ENCODE assay signal across 8 mouse cellular contexts in genomic region chr14:34309907-34310233, GRCm38 (mm10). TPM values are rescaled to one million over a fixed set of nuclear protein-coding genes. Genes with fewer than 3 reads are reported as not detected.
A peak's percentile ranks its signal among the peaks of the same experiment; 100 is the strongest.
DNase-seq lines count a peak whose midpoint lies in the region; ATAC-seq and TF ChIP-seq lines count a peak whose summit lies in the region.

No protein-coding gene starts in this region.

- WGBS in heart, embryonic 16.5 days = 9% methylated on average over 5 of the region's 5 CpGs
- 18% methylated on average over 5 of the region's 5 CpGs for WGBS in heart, postnatal 0 days
- WGBS in midbrain, embryonic 10.5 days = 13% methylated on average over 5 of the region's 5 CpGs

- intact Hi-C loops in heart, postnatal 25 days (cut with DNase I) = loop anchor here (5.0 to 10.0 kb wide), 3 partner anchors 38 to 195 kb away; partner anchors contain the start of gene Bmpr1a
- intact Hi-C loops in left cerebral cortex, postnatal 14 days (cut with DNase I) = loop anchor here (5.0 kb wide), 2 partner anchors 52 to 192 kb away; partner anchors contain the start of gene Bmpr1a

- H3K4me3 ChIP-seq in heart, embryonic 16.5 days (ENCODE audit: low read length) = peak overlapping the region; percentile 85
- H3K4me3 ChIP-seq in MEL (ENCODE audit: control insufficient read depth in 1 of 2, insufficient read depth in 1 of 2, low read depth in 2 of 2, low read length in 2 of 2) = peak overlapping the region; percentile 62 to 89
- H3K4me3 ChIP-seq in heart, postnatal 0 days (ENCODE audit: low read depth, low read length) = peak overlapping the region; percentile 93
- H3K4me3 ChIP-seq in midbrain, embryonic 10.5 days = peak overlapping the region; percentile 95

- H3K9me3 ChIP-seq in heart, embryonic 16.5 days (replicated peaks; ENCODE audit: control insufficient read depth, low read length) = no peaks in the 10 kb centered on the region
- H3K9me3 ChIP-seq in MEL (replicated peaks; ENCODE audit: insufficient read depth, low read length) = no peaks in the 10 kb centered on the region
- H3K9me3 ChIP-seq in heart, postnatal 0 days (replicated peaks; ENCODE audit: control insufficient read depth, low read length) = no peaks in the 10 kb centered on the region
- H3K9me3 ChIP-seq in midbrain, embryonic 10.5 days (replicated peaks) = no peaks in the 10 kb centered on the region

- peak overlapping the region; percentile 95 for H3K27ac ChIP-seq in heart, embryonic 16.5 days (ENCODE audit: low read length)
- peak overlapping the region; percentile 61 for H3K27ac ChIP-seq in MEL (ENCODE audit: control insufficient read depth, low read depth, low read length)
- peak overlapping the region; percentile 98 for H3K27ac ChIP-seq in heart, postnatal 0 days (ENCODE audit: low read depth)
- H3K27ac ChIP-seq in midbrain, embryonic 10.5 days (replicated peaks) = peak overlapping the region; percentile 99

- no peaks in the 10 kb centered on the region for H3K27me3 ChIP-seq in heart, embryonic 16.5 days (ENCODE audit: control insufficient read depth, insufficient read depth, low read length)
- no peaks in the 10 kb centered on the region for H3K27me3 ChIP-seq in MEL (ENCODE audit: control insufficient read depth in 1 of 2, insufficient read depth in 2 of 2, low read length in 2 of 2)
- no peaks in the 10 kb centered on the region for H3K27me3 ChIP-seq in heart, postnatal 0 days (ENCODE audit: control insufficient read depth, insufficient read depth, low read length)
- no peaks in the 10 kb centered on the region for H3K27me3 ChIP-seq in midbrain, embryonic 10.5 days (ENCODE audit: low read depth, poor library complexity, severe bottlenecking)

- no peak for TF ChIP-seq RAD21 in MEL (IDR thresholded peaks at IDR 0.05; ENCODE audit: low read depth, low read length)

- H3K4me2 ChIP-seq in heart, embryonic 16.5 days (ENCODE audit: low read depth, low read length) = peak overlapping the region; percentile 91
- peak overlapping the region; percentile 65 for H3K4me2 ChIP-seq in heart, postnatal 0 days (ENCODE audit: low read depth, low read length)

- no peak for ATAC-seq in heart, embryonic 16.5 days (replicated peaks; ENCODE audit: extremely low read depth, insufficient read depth, low FRiP score)
- no peak for ATAC-seq in heart, postnatal 0 days (ENCODE audit: insufficient read depth, low read depth)

- H3K36me3 ChIP-seq in heart, embryonic 16.5 days (ENCODE audit: control insufficient read depth, insufficient read depth) = no peaks in the 10 kb centered on the region
- peaks cover 3 to 26% of the 10 kb centered on the region in 2 experiments for H3K36me3 ChIP-seq in MEL (ENCODE audit: control insufficient read depth in 1 of 2, insufficient read depth in 2 of 2, low read length in 2 of 2)
- no peaks in the 10 kb centered on the region for H3K36me3 ChIP-seq in heart, postnatal 0 days (replicated peaks; ENCODE audit: control insufficient read depth, insufficient read depth, low read length)
- peaks cover 4% of the 10 kb centered on the region for H3K36me3 ChIP-seq in midbrain, embryonic 10.5 days

- peak overlapping the region; percentile 88 for H3K9ac ChIP-seq in heart, embryonic 16.5 days (ENCODE audit: low read length)
- H3K9ac ChIP-seq in MEL (ENCODE audit: control insufficient read depth, low read depth, low read length, poor library complexity, severe bottlenecking) = peak overlapping the region; percentile 97
- peak overlapping the region; percentile 75 for H3K9ac ChIP-seq in heart, postnatal 0 days (replicated peaks; ENCODE audit: low read depth, low read length)

- TF ChIP-seq POLR2A in MEL (IDR thresholded peaks at IDR 0.05; ENCODE audit: control insufficient read depth in 1 of 2, insufficient read depth in 1 of 2, low read depth in 1 of 2, low read length in 2 of 2, poor library complexity in 1 of 2) = no peak

- no peak for DNase-seq in heart, postnatal 25 days (ENCODE audit: low spot score)
- no peak for DNase-seq in MEL (ENCODE audit: low read depth, low spot score)
- DNase-seq in heart, postnatal 0 days (ENCODE audit: low spot score) = no peak
- DNase-seq in midbrain, embryonic 10.5 days (ENCODE audit: low spot score) = no peak
- DNase-seq in spleen, postnatal 14 days (ENCODE audit: low spot score in 2 of 2) = no peak
- DNase-seq in urinary bladder, adult 2 months (ENCODE audit: low spot score) = no peak
- DNase-seq in left cerebral cortex, postnatal 14 days (ENCODE audit: low spot score in 2 of 2) = no peak

- peaks cover 15% of the 10 kb centered on the region for H3K4me1 ChIP-seq in heart, embryonic 16.5 days (ENCODE audit: control insufficient read depth, insufficient read depth, low read length)
- H3K4me1 ChIP-seq in MEL (ENCODE audit: control insufficient read depth in 1 of 2, insufficient read depth in 2 of 2, low read length in 2 of 2) = peaks cover 12 to 26% of the 10 kb centered on the region in 2 experiments
- peaks cover 11% of the 10 kb centered on the region for H3K4me1 ChIP-seq in heart, postnatal 0 days (ENCODE audit: control insufficient read depth, insufficient read depth)
- peaks cover 33% of the 10 kb centered on the region for H3K4me1 ChIP-seq in midbrain, embryonic 10.5 days

- TF ChIP-seq EP300 in MEL (IDR thresholded peaks at IDR 0.05; ENCODE audit: low read depth in 1 of 2, low read length in 2 of 2) = no peak
- TF ChIP-seq EP300 in heart, postnatal 0 days (IDR thresholded peaks at IDR 0.05; ENCODE audit: low read depth) = 0 out of 2 replicates have a peak, but pooled peaks have one; percentile 4

- peaks cover 36% of the 10 kb centered on the region for H3K79me2 ChIP-seq in MEL (ENCODE audit: control insufficient read depth, insufficient read depth, low read length, poor library complexity)

- TF ChIP-seq CTCF in MEL (IDR thresholded peaks at IDR 0.05 in 2 of 3, conservative IDR thresholded peaks at IDR 0.05 in 1 of 3; ENCODE audit: control insufficient read depth in 1 of 3, insufficient read depth in 1 of 3, low read depth in 2 of 3, low read length in 3 of 3, poor library complexity in 1 of 3, severe bottlenecking in 1 of 3) = no peak
- no peak for TF ChIP-seq CTCF in heart, postnatal 0 days (IDR thresholded peaks at IDR 0.05; ENCODE audit: low read depth)

TF ChIP-seq in MEL, 35 proteins besides CTCF, POLR2A, EP300 and RAD21:
- TF ChIP-seq MXI1 (IDR thresholded peaks at IDR 0.05; ENCODE audit: low read depth, low read length) = no peak
- TF ChIP-seq ELF1 (IDR thresholded peaks at IDR 0.05; ENCODE audit: low read depth, low read length) = no peak
- no peak for TF ChIP-seq USF1 (IDR thresholded peaks at IDR 0.05; ENCODE audit: low read depth, low read length)
- TF ChIP-seq UBTF (IDR thresholded peaks at IDR 0.05; ENCODE audit: borderline replicate concordance, insufficient read depth, low read depth, low read length) = 0 out of 2 replicates have a peak, but pooled peaks have one; percentile 24
- peak; percentile 58; the same call in 1 of the 2 replicates for TF ChIP-seq SIN3A (IDR thresholded peaks at IDR 0.05; ENCODE audit: low read length)
- no peak for TF ChIP-seq ETS1 (IDR thresholded peaks at IDR 0.05; ENCODE audit: low read depth, low read length)
- TF ChIP-seq ZNF384 (IDR thresholded peaks at IDR 0.05; ENCODE audit: low read depth, low read length) = peak; percentile 61; the same call in 1 of the 2 replicates
- no peak for TF ChIP-seq HCFC1 (IDR thresholded peaks at IDR 0.05; ENCODE audit: low read depth, low read length)

RNA-seq across cellular contexts. Expression of gene Shld2, which starts 0.4 kb away (rescaled TPM):
- 7.7 and 8.9 TPM in 2 replicates for polyA plus RNA-seq in heart, embryonic 16.5 days (2015; fragmentation: Nextera tagmentation; extraction: Ambion mirVana)
- total RNA-seq in heart, postnatal 25 days (2021) = 1 to 10 TPM; 8.3 to 8.4 TPM
- 7.9 and 9.2 TPM in 2 replicates for total RNA-seq in MEL (2012; rRNA removed)
- 1 to 10 TPM in 1 of 2 experiments, not detected in 1; 7.0 TPM for polyA plus RNA-seq in MEL (2012; ENCODE audit: insufficient read depth in 1 of 2, insufficient read length in 2 of 2, low read depth in 1 of 2, low replicate concordance in 2 of 2, missing spikeins in 1 of 2)
- total RNA-seq in heart, postnatal 0 days (2014; rRNA removed; ENCODE audit: low replicate concordance) = 0.35 and 2.9 TPM in 2 replicates
- 9.6 and 10.9 TPM in 2 replicates for polyA plus RNA-seq in heart, postnatal 0 days (2015; fragmentation: Nextera tagmentation; extraction: Ambion mirVana)
- 6.6 and 7.1 TPM in 2 replicates for polyA plus RNA-seq in midbrain, embryonic 10.5 days (2016; fragmentation: Nextera tagmentation; extraction: Ambion mirVana)
- polyA plus RNA-seq in urinary bladder, adult 2 months (2012; rRNA removed) = 3.9 and 5.0 TPM in 2 replicates
- total RNA-seq in left cerebral cortex, postnatal 14 days (2021) = 10 to 100 TPM; 11.2 to 11.8 TPM

RNA-seq across cellular contexts. Expression of gene Glud1, which starts 0.7 kb away (rescaled TPM):
- polyA plus RNA-seq in heart, embryonic 16.5 days (2015; fragmentation: Nextera tagmentation; extraction: Ambion mirVana) = 54.1 and 56.8 TPM in 2 replicates
- total RNA-seq in heart, postnatal 25 days (2021) = 100 to 1,000 TPM; 126 to 142 TPM
- 92.3 and 99.9 TPM in 2 replicates for total RNA-seq in MEL (2012; rRNA removed)
- 100 to 1,000 TPM in 1 of 2 experiments, 10 to 100 TPM in 1; 57.1 to 125 TPM for polyA plus RNA-seq in MEL (2012; ENCODE audit: insufficient read depth in 1 of 2, insufficient read length in 2 of 2, low read depth in 1 of 2, low replicate concordance in 2 of 2, missing spikeins in 1 of 2)
- 55.9 and 70.0 TPM in 2 replicates for total RNA-seq in heart, postnatal 0 days (2014; rRNA removed; ENCODE audit: low replicate concordance)
- 57.0 and 58.3 TPM in 2 replicates for polyA plus RNA-seq in heart, postnatal 0 days (2015; fragmentation: Nextera tagmentation; extraction: Ambion mirVana)
- 75.5 and 79.6 TPM in 2 replicates for polyA plus RNA-seq in midbrain, embryonic 10.5 days (2016; fragmentation: Nextera tagmentation; extraction: Ambion mirVana)
- 115 and 123 TPM in 2 replicates for polyA plus RNA-seq in urinary bladder, adult 2 months (2012; rRNA removed)
- 100 to 1,000 TPM; 320 to 321 TPM for total RNA-seq in left cerebral cortex, postnatal 14 days (2021)

RNA-seq across cellular contexts. Expression of gene Fam25c, which starts 45.4 kb away (rescaled TPM):
- polyA plus RNA-seq in heart, embryonic 16.5 days (2015; fragmentation: Nextera tagmentation; extraction: Ambion mirVana) = not detected in 2 replicates
- total RNA-seq in heart, postnatal 25 days (2021) = not detected
- not detected in 2 replicates for total RNA-seq in MEL (2012; rRNA removed)
- polyA plus RNA-seq in MEL (2012; ENCODE audit: insufficient read depth in 1 of 2, insufficient read length in 2 of 2, low read depth in 1 of 2, low replicate concordance in 2 of 2, missing spikeins in 1 of 2) = not detected
- total RNA-seq in heart, postnatal 0 days (2014; rRNA removed; ENCODE audit: low replicate concordance) = not detected in 2 replicates
- polyA plus RNA-seq in heart, postnatal 0 days (2015; fragmentation: Nextera tagmentation; extraction: Ambion mirVana) = not detected in 2 replicates
- not detected in 2 replicates for polyA plus RNA-seq in midbrain, embryonic 10.5 days (2016; fragmentation: Nextera tagmentation; extraction: Ambion mirVana)
- 714 and 1,004 TPM in 2 replicates for polyA plus RNA-seq in urinary bladder, adult 2 months (2012; rRNA removed)
- not detected for total RNA-seq in left cerebral cortex, postnatal 14 days (2021)

Comparison
In these comparisons a context has a peak if more than half of its experiments do, and no peak if none do; other contexts are left out.
1. RNA of gene Fam25c, which starts 45.4 kb away (polyA plus RNA-seq): 714 to 1,004 TPM in urinary bladder, adult 2 months; not detected in heart, embryonic 16.5 days, not detected in MEL, not detected in heart, postnatal 0 days and not detected in midbrain, embryonic 10.5 days; every median in the first group is over 100 times any median in the second.
2. Peak in every context shown above with its lines, with median percentiles within 50 percentile points of each other: H3K27ac ChIP-seq, H3K4me3 ChIP-seq and H3K9ac ChIP-seq.